Mouse (Mus musculus): ENCODE results near the gene Ppip5k2.
"Not testable (repeated sequence)": the region's sequence is repeated elsewhere in the genome, so short reads cannot be mapped to it uniquely, and the experiment has no call there.

The Ppip5k2 gene

GRCm38 (mm10) chr1:97769904-97770753, at the start of gene Ppip5k2, which contains the start of gene Gin1:
Ppip5k2 (minus strand) TSS chr1:97770411.
Gin1 (plus strand) TSS chr1:97770172.
- peak; percentile 78 to 95 for DNase-seq (ENCODE audit: low spot score in 2 of 2)

DNA sequence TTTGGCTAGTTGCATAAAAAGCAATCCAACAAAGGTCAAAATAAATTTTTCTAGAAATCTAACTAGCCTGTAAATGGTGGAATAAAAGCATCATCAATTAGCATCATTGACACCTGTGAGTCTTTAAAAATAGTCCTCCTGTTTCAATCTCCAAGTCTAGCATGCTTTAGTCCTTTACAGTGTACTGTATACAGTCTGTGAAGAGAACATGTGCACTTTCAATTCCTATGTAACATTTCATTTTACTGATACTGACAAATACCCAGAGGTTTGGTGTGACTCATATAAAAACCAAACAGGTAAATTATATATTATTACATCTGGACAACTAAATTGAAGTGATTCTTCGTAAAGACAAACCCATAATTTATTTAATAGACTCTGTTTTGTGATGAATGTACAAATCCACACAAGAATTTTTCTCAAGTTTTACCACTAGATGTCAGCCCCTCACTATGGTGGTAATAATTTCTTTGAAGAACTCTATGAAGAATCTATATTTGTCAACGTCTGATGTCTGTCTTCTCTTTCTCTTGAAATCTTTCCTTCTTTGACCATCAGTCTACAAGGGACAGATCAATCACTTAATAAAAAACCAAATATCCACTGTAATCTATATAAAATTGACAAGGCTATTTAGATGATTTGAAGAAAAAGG, 39.2 kb upstream of the Ppip5k2 start:
- DNase-seq (ENCODE audit: low spot score in 2 of 2), result no peak

GRCm38 (mm10) chr1:97804520-97804919, 34.3 kb upstream of the Ppip5k2 start:
- DNase-seq (ENCODE audit: low spot score in 2 of 2), result no peak

DNA sequence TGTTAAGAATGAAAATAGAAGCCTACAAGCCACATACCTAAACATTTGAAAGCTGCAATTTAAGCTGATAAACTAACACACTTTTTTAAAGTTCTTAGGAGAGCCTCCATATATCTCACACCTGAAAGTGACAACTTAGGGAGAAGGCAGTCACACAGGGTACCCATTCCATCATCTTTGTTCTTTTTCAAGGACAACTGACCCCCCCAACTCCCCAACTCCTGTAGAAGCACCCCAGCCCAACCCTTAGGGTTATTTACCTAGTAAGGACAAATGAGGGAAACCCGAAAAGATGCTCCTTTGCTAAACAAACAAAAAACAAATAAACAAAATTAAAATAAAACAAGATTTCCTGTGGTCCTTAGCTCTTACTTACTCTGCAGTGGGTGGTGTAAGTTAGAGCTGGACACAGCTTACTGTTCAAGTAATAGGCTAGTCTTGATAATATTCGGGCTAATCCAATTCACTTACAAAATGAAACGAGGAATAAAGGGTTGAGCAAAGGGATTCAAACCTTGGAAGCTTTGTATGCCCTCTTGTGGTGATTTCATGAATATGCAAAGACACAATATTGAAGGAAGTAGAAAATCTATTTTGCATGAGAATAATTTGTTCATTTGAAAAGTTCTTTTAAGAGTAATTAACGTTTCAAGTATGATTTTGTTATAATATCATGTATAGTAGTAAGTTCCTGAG, 32.1 kb upstream of the Ppip5k2 start:
- DNase-seq (ENCODE audit: low spot score in 2 of 2), result no peak

DNA sequence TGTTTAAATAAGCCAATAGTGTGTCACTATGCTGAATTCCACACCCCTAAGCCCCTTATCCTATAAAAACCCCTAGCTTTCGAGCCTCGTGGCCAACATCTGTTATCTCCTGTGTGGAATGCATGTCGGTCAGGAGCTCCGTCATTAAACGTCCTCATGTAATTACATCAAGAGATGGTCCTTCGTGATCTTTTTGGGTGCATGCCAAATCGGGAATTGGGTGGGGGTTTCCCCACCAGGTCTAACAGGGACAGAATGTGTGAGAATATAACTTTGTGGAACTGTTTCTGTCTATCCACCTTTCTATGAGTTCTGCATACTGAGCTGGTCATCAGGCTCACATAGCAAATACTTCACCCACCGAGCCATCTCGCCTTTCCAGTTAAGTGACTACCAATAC, 25.7 kb upstream of the Ppip5k2 start:
- DNase-seq (ENCODE audit: low spot score in 2 of 2), result no peak

DNA sequence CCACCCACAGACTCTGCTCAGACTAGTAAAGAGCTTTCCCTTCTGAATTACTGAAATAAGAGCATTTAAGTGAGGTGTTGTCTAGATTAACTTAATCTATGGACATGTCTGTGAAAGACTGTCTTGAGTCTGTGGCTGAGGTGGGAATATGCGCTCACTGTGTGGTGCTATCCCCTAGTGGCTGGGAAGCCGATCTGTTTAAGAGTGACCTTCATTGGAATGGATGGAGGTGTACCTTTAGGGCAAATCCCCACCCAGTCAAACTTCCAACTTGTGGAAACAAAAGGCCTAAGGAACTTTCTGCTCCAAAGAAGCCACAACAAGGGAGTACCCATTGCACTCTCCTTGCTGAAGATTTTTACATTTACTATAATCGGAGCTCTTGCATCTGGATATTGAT, 23.9 kb upstream of the Ppip5k2 start:
- DNase-seq (ENCODE audit: low spot score in 2 of 2), result no peak

DNA sequence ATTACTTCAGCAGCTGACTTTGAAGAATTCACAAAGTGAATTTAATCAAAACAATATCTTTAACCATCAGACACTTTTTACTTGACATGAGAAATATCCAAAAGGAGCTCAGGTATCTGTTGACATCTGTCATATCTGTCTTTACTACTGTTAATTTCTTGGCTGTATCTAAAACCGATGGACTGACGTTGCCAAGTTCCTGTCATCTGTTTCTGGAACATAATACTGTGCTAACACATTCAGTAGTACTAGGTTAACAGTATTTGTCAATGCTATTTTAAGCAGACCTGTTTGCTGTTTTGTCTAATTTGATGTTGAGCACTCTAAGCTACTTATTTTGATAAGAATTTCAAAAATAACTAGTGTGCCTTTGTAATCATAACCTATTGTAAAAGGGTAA, 18.3 kb upstream of the Ppip5k2 start:
- no peak for DNase-seq (ENCODE audit: low spot score in 2 of 2)

- no peak for DNase-seq (ENCODE audit: low spot score in 2 of 2)
These were observed 17.5 kb upstream of the Ppip5k2 start for GRCm38 (mm10) chr1:97787674-97788073.

DNA sequence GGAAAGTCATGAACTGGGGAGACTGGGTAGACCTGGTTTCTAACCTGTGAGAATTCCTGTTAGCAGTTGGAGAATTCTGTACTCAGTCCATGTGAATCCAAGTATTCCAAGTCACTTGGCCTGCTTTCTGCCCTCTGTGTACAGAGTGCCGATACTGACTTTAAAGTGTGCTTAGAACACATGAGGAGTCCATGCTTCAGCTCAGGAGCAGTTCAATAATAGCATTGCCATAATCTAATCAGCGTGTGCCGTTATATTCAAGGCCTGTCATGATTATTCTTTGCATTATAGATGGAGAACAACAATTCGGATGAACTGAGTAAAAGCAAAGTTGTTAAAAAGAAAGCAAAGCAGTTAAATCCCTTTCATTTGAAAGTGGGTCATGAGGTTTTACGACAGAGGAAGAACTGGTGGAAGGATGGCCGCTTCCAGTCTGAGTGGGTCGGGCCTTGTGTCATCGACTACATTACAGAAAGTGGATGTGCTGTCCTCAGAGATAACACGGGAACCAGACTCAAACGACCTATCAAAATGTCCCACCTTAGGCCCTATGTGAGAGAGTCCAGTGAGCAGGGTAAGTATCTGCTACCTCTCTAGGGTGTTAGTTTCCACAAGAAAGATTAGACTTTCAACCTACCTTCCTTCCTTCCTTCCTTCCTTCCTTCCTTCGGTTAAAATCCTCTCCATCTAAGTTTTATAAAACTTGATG, 15.6 kb upstream of the Ppip5k2 start:
- no peak for DNase-seq (ENCODE audit: low spot score in 2 of 2)

DNA sequence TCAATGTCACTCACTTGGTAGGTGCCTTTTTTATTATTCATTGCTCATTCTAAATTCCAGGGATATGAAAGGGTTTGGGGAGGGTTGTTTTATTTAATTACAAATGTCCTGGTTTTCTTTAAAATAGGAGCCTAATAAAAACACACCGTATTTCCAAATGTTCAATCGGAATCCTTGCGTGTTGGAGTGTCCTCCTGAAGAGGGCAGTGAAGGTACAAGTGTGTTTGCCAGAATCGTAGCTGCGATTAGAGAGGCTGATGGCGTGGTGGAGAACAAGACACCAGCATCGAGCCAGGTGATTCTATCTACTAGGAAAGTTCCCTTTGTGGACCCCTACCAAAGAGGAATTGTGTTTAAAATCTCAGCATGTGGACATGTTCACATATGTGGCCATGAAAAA, 14.7 kb upstream of the Ppip5k2 start:
- no peak for DNase-seq (ENCODE audit: low spot score in 2 of 2)

GRCm38 (mm10) chr1:97781674-97782073, 11.5 kb upstream of the Ppip5k2 start:
- DNase-seq (ENCODE audit: low spot score in 2 of 2), result no peak

DNA sequence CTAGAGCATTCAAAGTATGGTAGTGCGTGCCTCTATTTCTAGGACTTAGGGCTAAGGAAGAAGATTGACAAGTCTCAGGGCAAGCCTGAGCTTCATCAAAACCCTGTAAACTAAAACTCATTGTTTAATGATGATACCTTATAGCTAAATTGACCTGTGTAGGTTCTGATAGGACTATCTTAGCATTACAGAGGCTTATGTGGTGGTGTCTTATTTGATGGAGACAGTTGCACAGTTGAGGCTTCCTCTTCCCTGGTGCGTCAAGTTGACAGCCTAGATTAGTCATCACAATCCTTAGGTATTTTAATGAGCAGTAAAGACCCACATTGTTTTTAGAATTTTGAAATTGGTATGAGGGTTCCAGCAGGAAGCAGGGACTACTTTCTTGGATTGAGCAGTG, 3.8 kb upstream of the Ppip5k2 start:
- no peak for DNase-seq (ENCODE audit: low spot score in 2 of 2)

- DNase-seq (ENCODE audit: low spot score in 2 of 2), result no peak
These were observed 3.2 kb upstream of the Ppip5k2 start for GRCm38 (mm10) chr1:97773362-97773761.

DNA sequence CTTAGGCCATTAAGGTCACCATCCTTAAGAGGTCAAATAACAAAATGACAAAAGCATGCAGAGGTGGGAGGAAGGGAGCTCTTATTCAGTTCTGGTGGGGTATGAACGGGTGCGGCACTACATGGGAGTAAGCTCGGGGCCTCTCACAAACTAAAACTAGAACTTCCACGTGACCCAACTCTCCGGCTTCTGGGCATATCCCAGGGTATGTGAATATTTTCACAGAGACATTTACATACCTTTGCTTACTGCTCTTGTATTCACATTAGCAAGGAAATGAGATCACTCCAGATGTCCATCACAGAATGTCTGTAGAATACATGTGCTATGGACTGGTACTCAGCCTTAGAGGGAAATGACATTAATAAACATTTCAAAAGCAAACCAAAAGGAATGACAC, 1.5 kb upstream of the Ppip5k2 start:
- no peak for DNase-seq (ENCODE audit: low spot score in 2 of 2)

GRCm38 (mm10) chr1:97771118-97771517, 907 bp upstream of the Ppip5k2 start:
- DNase-seq (ENCODE audit: low spot score in 2 of 2), result no peak

DNA sequence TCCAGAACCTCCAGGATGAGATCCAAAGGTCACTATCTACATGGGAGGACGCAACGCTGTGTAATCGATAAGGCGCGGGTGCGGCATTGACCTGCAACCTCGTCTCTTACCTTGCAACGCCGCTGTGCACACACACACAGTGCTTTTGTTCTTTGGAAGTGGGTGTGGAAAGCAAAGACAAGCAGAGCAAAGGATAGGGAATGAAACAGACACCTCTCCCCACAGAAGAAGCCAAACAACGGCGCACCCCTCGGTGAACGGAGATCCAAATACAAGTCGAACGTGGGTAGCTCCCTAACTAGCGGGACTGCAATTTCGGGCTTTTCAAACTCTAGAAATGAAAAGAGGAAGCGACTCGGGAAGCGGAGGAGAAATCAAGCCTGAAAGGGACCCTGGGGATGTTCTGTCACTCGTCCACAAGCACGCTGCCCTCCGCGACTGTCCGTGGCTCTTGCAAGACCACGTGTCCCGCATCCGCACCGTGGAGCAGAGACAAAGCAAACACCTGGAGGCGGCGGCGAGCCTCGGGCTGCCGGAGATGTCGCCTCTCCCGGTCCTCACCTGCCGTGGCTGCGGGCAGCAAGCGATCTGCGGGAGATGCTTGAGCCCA, 812 bp downstream of the Ppip5k2 start:
- DNase-seq (ENCODE audit: low spot score in 2 of 2), result peak in 1 of 2 experiments; percentile 25

GRCm38 (mm10) chr1:97768906-97769293, 1.3 kb downstream of the Ppip5k2 start:
- DNase-seq (ENCODE audit: low spot score in 2 of 2), result no peak

GRCm38 (mm10) chr1:97768089-97768488, 2.1 kb downstream of the Ppip5k2 start:
- DNase-seq (ENCODE audit: low spot score in 2 of 2), result no peak

GRCm38 (mm10) chr1:97765712-97766111, 4.5 kb downstream of the Ppip5k2 start:
- DNase-seq (ENCODE audit: low spot score in 2 of 2), result not testable (repeated sequence)

GRCm38 (mm10) chr1:97761477-97761876, 8.7 kb downstream of the Ppip5k2 start:
- DNase-seq (ENCODE audit: low spot score in 2 of 2), result no peak

GRCm38 (mm10) chr1:97760598-97760997, 9.6 kb downstream of the Ppip5k2 start:
- DNase-seq (ENCODE audit: low spot score in 2 of 2), result no peak

DNA sequence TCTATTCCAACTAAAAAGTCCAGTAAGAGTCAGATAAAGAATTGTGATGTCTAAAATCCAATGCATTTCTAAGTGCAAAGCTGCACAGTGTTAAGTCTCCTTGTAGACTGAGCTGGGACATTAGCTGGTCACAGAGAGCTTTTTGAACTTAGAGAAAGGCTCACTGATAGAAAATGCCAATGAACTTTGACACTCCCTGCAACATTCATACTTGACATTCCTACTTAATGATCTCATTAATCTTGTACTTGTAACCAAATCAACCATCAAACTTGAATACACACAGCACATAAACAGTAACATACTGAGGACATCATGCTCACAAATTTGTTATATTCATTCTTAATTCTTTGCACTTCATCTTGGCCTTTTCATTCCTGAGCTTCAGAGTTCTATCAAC, 10.4 kb downstream of the Ppip5k2 start:
- DNase-seq (ENCODE audit: low spot score in 2 of 2), result no peak

Data from left cerebral cortex, adult 9 months (tissue).